Mouse (Mus musculus) limb, embryonic 14.5 days (tissue): ENCODE data around the gene Tspan13. TPM values are rescaled to one million over a fixed set of nuclear protein-coding genes. Genes with fewer than 3 reads are reported as not detected.

Experiments used
- ATAC-seq: fragments of 200-750 bp; cut with Nextera tagmentation; 2 replicates; pipeline ENCODE4 v1.8.0; 2017; ENCODE audit warnings: low read depth, moderate number of reproducible peaks, moderate TSS enrichment; ENCODE audit not compliant: low FRiP score
- DNase-seq: peaks from one replicate; pipeline ENCODE4 v3.0.0-alpha.2; 2015; ENCODE audit warnings: low spot score
- H3K27ac ChIP-seq: fragments of 300-500 bp; sonication (generic); replicated peaks from 2 replicates; pipeline ENCODE4 v1.5.1; 2014; ENCODE audit warnings: low read depth, mild to moderate bottlenecking, low read length, moderate library complexity, mixed read lengths
- H3K27me3 ChIP-seq: fragments of 300-500 bp; sonication (generic); 2 replicates; pipeline ENCODE4 v1.6.1; 2014; ENCODE audit warnings: low read length, mixed read lengths; ENCODE audit not compliant: control insufficient read depth, insufficient read depth
- H3K36me3 ChIP-seq: fragments of 300-500 bp; sonication (generic); 2 replicates; pipeline ENCODE4 v1.6.1; 2014; ENCODE audit warnings: mild to moderate bottlenecking, low read length, moderate library complexity, mixed read lengths; ENCODE audit not compliant: control insufficient read depth, insufficient read depth
- H3K4me1 ChIP-seq: fragments of 300-500 bp; sonication (generic); 2 replicates; pipeline ENCODE4 v1.6.1; 2014; ENCODE audit warnings: antibody characterized with exemption, low read length, mixed read lengths; ENCODE audit not compliant: control insufficient read depth, insufficient read depth
- H3K4me2 ChIP-seq: fragments of 300-500 bp; sonication (generic); replicated peaks from 2 replicates; pipeline ENCODE4 v1.6.1; 2014; ENCODE audit warnings: low read depth, mild to moderate bottlenecking, low read length, moderate library complexity; ENCODE audit not compliant: severe bottlenecking
- H3K4me3 ChIP-seq: fragments of 300-500 bp; sonication (generic); replicated peaks from 2 replicates; pipeline ENCODE4 v1.5.1; 2014; ENCODE audit warnings: low read length
- H3K9ac ChIP-seq: fragments of 300-500 bp; sonication (generic); 2 replicates; pipeline ENCODE4 v1.6.1; 2014; ENCODE audit warnings: mild to moderate bottlenecking, low read depth, low read length, moderate library complexity; ENCODE audit not compliant: severe bottlenecking
- H3K9me3 ChIP-seq: fragments of 300-500 bp; sonication (generic); 2 replicates; pipeline ENCODE4 v1.6.1; 2016; ENCODE audit warnings: low read length; ENCODE audit not compliant: control insufficient read depth
- POLR2A ChIP-seq: fragments of 200-500 bp; IDR thresholded peaks from 2 replicates; pipeline ENCODE4 v1.8.0; 2012; ENCODE audit warnings: inconsistent platforms, mild to moderate bottlenecking, moderate library complexity, borderline replicate concordance; ENCODE audit not compliant: insufficient read depth, insufficient read length; ENCODE audit errors: extremely low read depth
- WGBS: fragments of 180-500 bp; shearing (Covaris S2); extraction: QIAGEN DNeasy Blood & Tissue Kit; methylation state at CpG from one replicate; pipeline ENCODE4 v1.1.7; 2014; 5-methylcytosine and 5-hydroxymethylcytosine counted together
- polyA plus RNA-seq, 2 experiments: library from polyadenylated mRNA; depleted of rRNA in 1 of 2; stranded (reverse) in 1 of 2; unstranded in 1 of 2; fragments of >200 nt; fragmentation: Nextera tagmentation in 1 of 2; extraction: Ambion mirVana in 1 of 2; gene quantifications; 2 replicates each; pipeline versions ENCODE4 v1.2.1 to v1.2.3; 2012 to 2014

Tspan13 gene
- polyA plus RNA-seq, 2 experiments, result 38.3 to 40.4 TPM

DNA sequence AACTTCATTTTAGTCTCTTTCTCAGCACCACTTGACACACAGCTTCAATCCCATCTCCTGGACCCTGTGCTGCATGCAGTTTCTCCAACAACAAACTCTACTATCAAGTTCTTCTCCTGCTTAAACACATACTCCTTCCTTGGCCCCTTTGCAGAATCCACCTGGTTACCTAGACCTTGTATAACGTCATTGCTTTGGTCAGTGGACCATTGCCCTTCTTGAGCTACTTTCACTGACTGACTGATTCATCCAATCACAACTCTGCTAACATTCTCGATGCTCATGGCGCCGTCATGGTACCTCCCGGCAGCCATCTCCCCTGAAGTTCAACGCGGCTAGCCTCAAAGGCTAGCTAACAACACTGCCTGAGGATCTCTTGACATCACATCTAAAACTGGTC is 6.2 kb downstream of the Tspan13 start:
- no peak overlapping the region for H3K27ac ChIP-seq
- no peaks in the 10 kb centered on the region for H3K27me3 ChIP-seq
- H3K4me1 ChIP-seq, result peaks cover 3% of the 10 kb centered on the region; the same call in 1 of the 2 replicates
- H3K9me3 ChIP-seq, result no peaks in the 10 kb centered on the region
- no peak overlapping the region for H3K4me3 ChIP-seq
- no peak for ATAC-seq
- no peaks in the 10 kb centered on the region for H3K36me3 ChIP-seq
- WGBS, result 96% methylated on average over 7 of the region's 7 CpGs
- no peak overlapping the region for H3K9ac ChIP-seq
- no peak overlapping the region for H3K4me2 ChIP-seq
- no peak for TF ChIP-seq POLR2A
- DNase-seq, result no peak

DNA sequence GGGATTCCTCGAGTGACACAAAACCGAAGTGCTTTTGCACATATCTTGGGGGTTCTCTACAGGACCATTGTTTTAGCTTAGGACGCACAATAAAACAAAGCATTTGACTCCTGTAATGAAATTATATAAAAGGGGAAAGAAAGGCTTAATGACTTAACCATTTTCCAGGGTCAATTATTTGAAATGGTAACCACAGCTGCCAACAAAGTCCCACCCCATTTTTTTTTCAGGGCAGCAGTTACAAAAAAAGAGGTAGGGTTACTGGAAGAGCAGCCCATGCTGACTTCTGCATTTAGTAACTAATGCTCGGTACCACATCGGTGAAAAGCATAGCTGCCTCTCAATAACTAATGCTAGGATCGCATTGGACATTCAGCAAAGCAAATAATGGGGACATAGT is 6.8 kb downstream of the Tspan13 start:
- Histone ChIP-seq H3K4me2 (no peak overlapping the region), H3K36me3 (no peaks in the 10 kb centered on the region), H3K4me1 (no peaks in the 10 kb centered on the region), H3K27me3 (no peaks in the 10 kb centered on the region), H3K9ac (no peak overlapping the region), H3K4me3 (no peak overlapping the region), H3K9me3 (no peaks in the 10 kb centered on the region), H3K27ac (no peak overlapping the region)
- TF ChIP-seq POLR2A, result no peak
- DNase-seq, result no peak
- ATAC-seq, result no peak
- 93% methylated on average over 6 of the region's 6 CpGs for WGBS

DNA sequence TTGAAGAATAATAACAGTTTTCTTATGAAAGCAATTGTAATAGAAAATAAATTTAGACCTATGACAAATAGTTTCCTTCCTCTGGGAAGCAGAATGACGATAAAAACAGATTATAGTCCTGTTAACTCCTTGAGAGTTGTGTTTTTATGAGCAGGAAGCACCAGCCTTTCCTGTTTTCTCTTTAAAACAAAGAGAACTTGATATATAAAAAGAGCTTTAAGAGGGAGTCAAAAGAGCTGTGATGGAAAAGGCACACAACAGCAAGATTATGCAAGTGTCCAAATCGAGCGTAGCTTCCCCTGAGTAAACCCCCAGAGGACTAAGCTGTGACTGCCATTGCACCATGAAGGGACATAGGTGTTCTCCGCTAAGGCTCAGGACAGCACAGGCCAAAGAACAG is 9.9 kb downstream of the Tspan13 start:
- H3K4me1 ChIP-seq, result no peaks in the 10 kb centered on the region
- H3K9ac ChIP-seq, result no peak overlapping the region
- no peak overlapping the region for H3K4me3 ChIP-seq
- H3K9me3 ChIP-seq, result no peaks in the 10 kb centered on the region
- no peak for ATAC-seq
- no peaks in the 10 kb centered on the region for H3K27me3 ChIP-seq
- no peak for TF ChIP-seq POLR2A
- H3K4me2 ChIP-seq, result no peak overlapping the region
- 54% methylated on average over 4 of the region's 4 CpGs for WGBS
- no peaks in the 10 kb centered on the region for H3K36me3 ChIP-seq
- no peak for DNase-seq
- H3K27ac ChIP-seq, result no peak overlapping the region

DNA sequence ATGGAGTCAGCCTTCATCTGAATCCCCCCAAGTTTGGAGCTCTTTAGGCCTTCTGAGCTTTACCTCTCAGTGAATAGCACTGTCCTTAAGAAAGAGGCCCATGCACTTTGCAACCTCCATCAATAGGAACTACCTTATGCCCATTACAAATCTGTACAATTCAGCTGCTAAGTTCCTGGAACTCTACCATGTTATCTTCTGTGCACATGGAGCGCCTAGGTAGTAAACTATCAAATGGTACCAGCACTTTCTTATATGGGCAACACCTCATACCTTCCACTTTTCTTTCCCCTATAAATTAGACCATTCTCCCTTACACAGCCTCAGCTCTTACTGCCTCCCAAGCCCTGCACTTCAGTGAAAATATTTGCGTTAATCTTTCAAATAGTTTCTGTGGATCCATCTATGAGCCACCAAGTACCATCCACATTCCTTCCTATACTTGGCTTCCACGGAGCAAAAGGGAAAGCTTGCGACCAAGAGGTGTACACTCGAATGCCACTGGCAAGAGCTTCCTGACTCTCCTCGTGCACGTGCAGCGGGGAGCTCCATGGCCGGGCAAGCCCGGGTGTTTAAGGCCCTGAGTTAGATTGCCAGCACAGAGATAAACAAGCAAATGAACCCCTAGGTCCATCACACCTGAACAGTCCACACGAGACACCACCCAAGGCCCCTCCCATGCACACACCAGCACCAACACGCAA is 11.5 kb downstream of the Tspan13 start:
- TF ChIP-seq POLR2A, result no peak
- ATAC-seq, result no peak
- Histone ChIP-seq H3K36me3 (no peaks in the 10 kb centered on the region), H3K27me3 (no peaks in the 10 kb centered on the region), H3K9ac (no peak overlapping the region), H3K4me1 (no peaks in the 10 kb centered on the region), H3K4me3 (no peak overlapping the region), H3K27ac (no peak overlapping the region), H3K9me3 (no peaks in the 10 kb centered on the region), H3K4me2 (no peak overlapping the region)
- WGBS, result 86% methylated on average over 12 of the region's 12 CpGs
- DNase-seq, result no peak

DNA sequence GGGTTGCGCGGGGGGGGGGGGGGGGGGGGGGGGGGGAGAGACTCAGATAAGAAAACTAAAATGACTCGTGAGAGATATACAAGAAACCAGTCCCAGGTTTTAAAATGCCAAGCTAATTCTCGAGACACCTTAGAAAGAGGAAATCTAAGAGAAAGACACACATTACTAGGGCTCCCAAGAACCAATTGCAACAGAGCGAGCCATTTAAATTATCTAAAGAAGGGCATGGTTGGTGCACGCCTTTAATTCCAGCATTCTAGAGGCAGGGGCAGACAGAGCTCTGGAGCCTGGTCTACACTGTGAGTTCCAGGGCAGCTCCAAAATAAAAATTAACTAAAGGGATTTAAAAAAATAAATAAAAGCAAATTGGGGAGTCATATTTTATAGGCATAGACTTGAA is 12.6 kb downstream of the Tspan13 start:
- no peak for TF ChIP-seq POLR2A
- no peak overlapping the region for H3K4me3 ChIP-seq
- no peak overlapping the region for H3K9ac ChIP-seq
- no peaks in the 10 kb centered on the region for H3K27me3 ChIP-seq
- no peaks in the 10 kb centered on the region for H3K36me3 ChIP-seq
- no peaks in the 10 kb centered on the region for H3K9me3 ChIP-seq
- no peak overlapping the region for H3K4me2 ChIP-seq
- H3K27ac ChIP-seq, result no peak overlapping the region
- no peak for DNase-seq
- no peak for ATAC-seq
- WGBS, result 74% methylated on average over 4 of the region's 6 CpGs
- no peaks in the 10 kb centered on the region for H3K4me1 ChIP-seq
